Mouse (Mus musculus): ENCODE results near the gene Arrdc3. TPM values are rescaled to one million over a fixed set of nuclear protein-coding genes. Genes with fewer than 3 reads are reported as not detected.

Arrdc3 gene
- 54.4 and 58.4 TPM in 2 replicates for polyA plus RNA-seq (2012; rRNA removed)

GRCm38 (mm10) chr13:80883190-80883589, at the start of gene Arrdc3:
Gene Arrdc3, plus strand, starts transcription at chr13:80883384.
- TF ChIP-seq CTCF (IDR thresholded peaks at IDR 0.05; ENCODE audit: borderline replicate concordance, extremely low read depth, insufficient read depth, insufficient read length) (no peak), POLR2A (IDR thresholded peaks at IDR 0.05; ENCODE audit: borderline replicate concordance, extremely low read depth, insufficient read depth, insufficient read length, poor library complexity, severe bottlenecking) (peak; percentile 99)
- peak; percentile 99 for DNase-seq (ENCODE audit: low read depth)

DNA sequence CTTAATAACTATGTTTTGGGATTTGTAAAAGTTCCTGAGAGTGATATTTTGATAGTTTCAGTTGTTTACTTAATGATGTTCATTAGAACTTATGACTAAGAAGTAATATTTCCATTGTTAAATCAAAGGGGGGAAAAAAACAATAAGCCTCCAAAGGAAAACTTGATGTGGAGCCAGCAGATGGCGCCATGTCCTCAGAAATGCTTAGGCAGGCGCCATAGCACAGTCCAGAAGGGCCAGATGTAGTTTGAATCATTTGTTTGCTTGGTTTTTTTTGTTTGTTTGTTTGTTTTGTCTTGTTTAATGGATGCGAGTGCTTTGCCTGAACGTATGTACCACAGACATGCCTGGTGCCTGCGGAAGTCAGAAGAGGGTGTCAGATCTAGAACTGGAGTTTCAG, 21.0 kb upstream of the Arrdc3 start:
- TF ChIP-seq POLR2A (IDR thresholded peaks at IDR 0.05; ENCODE audit: borderline replicate concordance, extremely low read depth, insufficient read depth, insufficient read length, poor library complexity, severe bottlenecking): no peak
- TF ChIP-seq CTCF (IDR thresholded peaks at IDR 0.05; ENCODE audit: borderline replicate concordance, extremely low read depth, insufficient read depth, insufficient read length): peak; percentile 80
- DNase-seq (ENCODE audit: low read depth): peak; percentile 84

- DNase-seq (ENCODE audit: low read depth): no peak
- TF ChIP-seq POLR2A (IDR thresholded peaks at IDR 0.05; ENCODE audit: borderline replicate concordance, extremely low read depth, insufficient read depth, insufficient read length, poor library complexity, severe bottlenecking): no peak
- no peak for TF ChIP-seq CTCF (IDR thresholded peaks at IDR 0.05; ENCODE audit: borderline replicate concordance, extremely low read depth, insufficient read depth, insufficient read length)
Measured at GRCm38 (mm10) chr13:80864195-80864594, 19.0 kb upstream of the Arrdc3 start.

GRCm38 (mm10) chr13:80875126-80875525, 8.1 kb upstream of the Arrdc3 start:
- no peak for TF ChIP-seq CTCF (IDR thresholded peaks at IDR 0.05; ENCODE audit: borderline replicate concordance, extremely low read depth, insufficient read depth, insufficient read length)
- no peak for TF ChIP-seq POLR2A (IDR thresholded peaks at IDR 0.05; ENCODE audit: borderline replicate concordance, extremely low read depth, insufficient read depth, insufficient read length, poor library complexity, severe bottlenecking)
- DNase-seq (ENCODE audit: low read depth): no peak

DNA sequence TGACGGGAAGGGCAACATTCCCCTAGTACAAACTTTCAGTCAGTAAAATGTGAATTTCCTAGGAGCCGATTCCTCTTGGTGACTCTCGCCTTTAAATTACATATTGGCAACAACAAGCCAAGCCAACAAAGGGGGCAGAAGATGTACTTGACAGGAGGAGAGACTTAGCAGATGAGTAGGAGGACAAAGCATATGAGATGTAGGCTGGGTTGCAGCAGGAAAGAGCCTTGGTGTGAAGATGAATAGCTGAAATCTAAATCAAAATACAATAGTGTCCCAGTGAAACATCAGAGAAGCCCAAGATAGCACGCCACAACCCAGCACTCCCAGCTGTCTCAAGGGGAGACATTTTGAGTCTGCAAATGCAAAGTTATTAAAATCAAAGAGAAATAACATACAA, 2.4 kb upstream of the Arrdc3 start:
- DNase-seq (ENCODE audit: low read depth): no peak

GRCm38 (mm10) chr13:80881722-80882500, 1.3 kb upstream of the Arrdc3 start:
- DNase-seq (ENCODE audit: low read depth): peak; percentile 94
- TF ChIP-seq CTCF (IDR thresholded peaks at IDR 0.05; ENCODE audit: borderline replicate concordance, extremely low read depth, insufficient read depth, insufficient read length) (peak; percentile 65; the same call in 1 of the 2 replicates), POLR2A (IDR thresholded peaks at IDR 0.05; ENCODE audit: borderline replicate concordance, extremely low read depth, insufficient read depth, insufficient read length, poor library complexity, severe bottlenecking) (no peak)

More for the DNA sequence above, 2.4 kb upstream of the Arrdc3 start:
- TF ChIP-seq POLR2A (IDR thresholded peaks at IDR 0.05; ENCODE audit: borderline replicate concordance, extremely low read depth, insufficient read depth, insufficient read length, poor library complexity, severe bottlenecking) (no peak), CTCF (IDR thresholded peaks at IDR 0.05; ENCODE audit: borderline replicate concordance, extremely low read depth, insufficient read depth, insufficient read length) (no peak)

GRCm38 (mm10) chr13:80882716-80883135, 458 bp upstream of the Arrdc3 start:
- peak; percentile 85 for DNase-seq (ENCODE audit: low read depth)
- TF ChIP-seq POLR2A (IDR thresholded peaks at IDR 0.05; ENCODE audit: borderline replicate concordance, extremely low read depth, insufficient read depth, insufficient read length, poor library complexity, severe bottlenecking) (no peak; the same call in 1 of the 2 replicates), CTCF (IDR thresholded peaks at IDR 0.05; ENCODE audit: borderline replicate concordance, extremely low read depth, insufficient read depth, insufficient read length) (no peak)

DNA sequence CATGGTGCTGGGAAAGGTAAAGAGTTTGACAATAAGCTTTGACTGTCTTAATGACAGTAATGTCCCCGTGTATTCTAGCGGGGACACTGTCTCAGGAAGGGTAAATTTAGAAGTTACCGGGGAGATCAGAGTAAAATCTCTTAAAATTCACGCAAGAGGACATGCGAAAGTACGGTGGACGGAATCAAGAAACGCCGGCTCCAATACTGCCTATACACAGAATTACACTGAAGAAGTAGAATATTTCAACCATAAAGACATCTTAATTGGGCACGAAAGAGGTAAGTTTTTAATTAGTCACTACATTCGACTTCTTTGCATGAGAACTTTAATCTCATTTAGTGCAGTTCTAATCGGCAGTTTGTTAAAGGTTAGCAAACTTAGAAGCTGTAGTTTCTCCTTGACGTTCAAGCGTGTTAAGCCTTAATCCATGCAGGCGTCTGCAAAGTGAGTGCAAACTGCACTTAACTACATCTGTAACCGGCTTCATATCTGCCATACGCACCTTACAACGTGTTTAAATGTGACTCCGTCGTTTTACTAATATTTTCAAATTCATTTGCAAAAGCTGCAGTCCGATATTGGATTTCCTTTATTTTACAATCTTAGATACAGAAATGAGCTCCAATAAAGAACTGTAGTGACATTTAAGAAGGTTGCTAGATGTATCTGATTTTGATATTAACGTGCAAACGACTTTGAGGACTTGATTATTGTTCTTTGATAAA, 629 bp downstream of the Arrdc3 start:
- no peak for TF ChIP-seq CTCF (IDR thresholded peaks at IDR 0.05; ENCODE audit: borderline replicate concordance, extremely low read depth, insufficient read depth, insufficient read length)
- TF ChIP-seq POLR2A (IDR thresholded peaks at IDR 0.05; ENCODE audit: borderline replicate concordance, extremely low read depth, insufficient read depth, insufficient read length, poor library complexity, severe bottlenecking): no peak

DNA sequence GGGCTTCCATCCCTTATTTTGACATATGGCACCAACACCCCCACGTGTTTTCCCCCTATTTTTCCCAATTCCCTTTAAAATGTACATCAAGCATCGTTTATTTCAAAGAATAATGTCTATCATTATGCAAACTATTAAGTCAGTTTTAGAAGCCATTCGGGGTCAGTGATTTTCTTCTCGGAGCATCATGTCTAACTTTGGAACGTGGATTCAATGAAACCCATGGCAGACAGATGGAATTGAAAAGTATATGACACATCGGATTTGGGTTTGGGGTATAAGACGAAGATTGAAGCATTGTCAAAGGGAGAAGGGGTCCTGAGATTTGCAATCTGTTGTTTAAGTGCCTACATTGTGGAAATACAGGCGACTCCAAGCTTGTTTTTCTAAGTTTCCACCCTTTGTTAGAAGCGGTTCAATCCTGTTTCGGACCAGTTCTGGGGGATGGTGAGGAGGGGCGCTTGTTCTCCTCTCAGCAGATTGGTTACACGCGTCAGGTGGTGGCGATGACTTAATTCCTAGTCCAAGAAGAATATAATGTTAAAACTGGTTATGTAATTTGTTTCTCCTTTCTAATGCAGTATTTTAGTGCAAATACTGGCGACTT, 1.3 kb downstream of the Arrdc3 start:
- DNase-seq (ENCODE audit: low read depth): peak; percentile 98
- 0 out of 2 replicates have a peak, but pooled peaks have one; percentile 4 for TF ChIP-seq POLR2A (IDR thresholded peaks at IDR 0.05; ENCODE audit: borderline replicate concordance, extremely low read depth, insufficient read depth, insufficient read length, poor library complexity, severe bottlenecking)
- TF ChIP-seq CTCF (IDR thresholded peaks at IDR 0.05; ENCODE audit: borderline replicate concordance, extremely low read depth, insufficient read depth, insufficient read length): no peak

More for the DNA sequence above, 629 bp downstream of the Arrdc3 start:
- DNase-seq (ENCODE audit: low read depth): peak; percentile 76

- peak; percentile 99 for DNase-seq (ENCODE audit: low read depth)
- TF ChIP-seq CTCF (IDR thresholded peaks at IDR 0.05; ENCODE audit: borderline replicate concordance, extremely low read depth, insufficient read depth, insufficient read length) (no peak), POLR2A (IDR thresholded peaks at IDR 0.05; ENCODE audit: borderline replicate concordance, extremely low read depth, insufficient read depth, insufficient read length, poor library complexity, severe bottlenecking) (peak; percentile 66; the same call in 1 of the 2 replicates)
Measured at GRCm38 (mm10) chr13:80885103-80885833, 2.1 kb downstream of the Arrdc3 start.
